Mouse (Mus musculus): Measurements from ENCODE around the gene Ncoa3.

The Ncoa3 gene

GRCm38 (mm10) chr2:166009393-166009947 is 17.0 kb downstream of the Ncoa3 start:
- ChIA-PET CTCF (interaction anchor here (0.6 to 2.3 kb wide), 19 partner anchors 9 to 190 kb away, joined by 3 to 8 read pairs (median 3); no protein-coding TSS in a partner anchor), POLR2A (interaction anchor here (0.6 to 7.9 kb wide), 50 partner anchors 8 to 200 kb away, joined by 3 to 84 read pairs (median 6); partner anchors contain the start of gene Ncoa3 (in 4 of the 4))

GRCm38 (mm10) chr2:166010321-166010720 is 17.9 kb downstream of the Ncoa3 start:
- ChIA-PET CTCF (interaction anchor here (0.6 to 1.8 kb wide), 11 partner anchors 8 to 191 kb away, joined by 3 to 7 read pairs (median 3); no protein-coding TSS in a partner anchor), POLR2A (interaction anchor here (0.6 to 7.9 kb wide), 37 partner anchors 8 to 201 kb away, joined by 3 to 84 read pairs (median 6); partner anchors contain the start of gene Ncoa3 (in 3 of the 4))

- POLR2A ChIA-PET: interaction anchor here (0.5 to 7.9 kb wide), 17 partner anchors 9 to 201 kb away, joined by 3 to 84 read pairs (median 5); partner anchors contain the start of gene Ncoa3 (in 2 of the 4)
- CTCF ChIA-PET: no interaction called here
These were observed 19.0 kb downstream of the Ncoa3 start for GRCm38 (mm10) chr2:166011422-166011821.

- CTCF ChIA-PET: interaction anchor here in 1 of 4 experiments (0.6 to 0.7 kb wide), 2 partner anchors 11 to 72 kb away, joined by 3 read pairs; no protein-coding TSS in a partner anchor
- POLR2A ChIA-PET: interaction anchor here in 3 of 4 experiments (0.5 to 7.9 kb wide), 11 partner anchors 10 to 702 kb away, joined by 3 to 84 read pairs (median 9); partner anchors contain the start of gene Ncoa3 (in 2 of the 3)
These were observed 19.7 kb downstream of the Ncoa3 start for GRCm38 (mm10) chr2:166012145-166012544.

- POLR2A ChIA-PET: interaction anchor here in 3 of 4 experiments (0.5 to 4.1 kb wide), 18 partner anchors 10 to 94 kb away, joined by 3 to 21 read pairs (median 4); partner anchors contain the start of gene Ncoa3 (in 2 of the 3)
- CTCF ChIA-PET: interaction anchor here in 2 of 4 experiments (0.7 to 1.3 kb wide), 5 partner anchors 9 to 616 kb away, joined by 3 to 4 read pairs (median 4); no protein-coding TSS in a partner anchor
These were observed 26.3 kb downstream of the Ncoa3 start for GRCm38 (mm10) chr2:166018769-166019168.

GRCm38 (mm10) chr2:166020026-166020425 is 27.6 kb downstream of the Ncoa3 start:
- POLR2A ChIA-PET: interaction anchor here (0.6 to 3.7 kb wide), 9 partner anchors 11 to 246 kb away, joined by 3 to 25 read pairs (median 3); no protein-coding TSS in a partner anchor
- CTCF ChIA-PET: interaction anchor here in 1 of 4 experiments (0.6 kb wide), 1 partner anchor 32 kb away, joined by 3 read pairs; no protein-coding TSS in a partner anchor

GRCm38 (mm10) chr2:166021073-166021610 is 28.7 kb downstream of the Ncoa3 start:
- POLR2A ChIA-PET: interaction anchor here in 3 of 4 experiments (0.7 to 3.7 kb wide), 23 partner anchors 8 to 212 kb away, joined by 3 to 29 read pairs (median 6); partner anchors contain the start of gene Ncoa3 (in 1 of the 3)
- CTCF ChIA-PET: interaction anchor here in 1 of 4 experiments (0.7 to 0.9 kb wide), 2 partner anchors 15 to 21 kb away, joined by 3 read pairs; no protein-coding TSS in a partner anchor

- ChIA-PET POLR2A (interaction anchor here (0.6 to 4.8 kb wide), 35 partner anchors 9 to 1912 kb away, joined by 3 to 39 read pairs (median 6); partner anchors contain the start of gene Ncoa3 (in 2 of the 4)), CTCF (interaction anchor here in 3 of 4 experiments (0.9 to 2.0 kb wide), 8 partner anchors 12 to 235 kb away, joined by 3 to 7 read pairs (median 3); no protein-coding TSS in a partner anchor)
These were observed 29.2 kb downstream of the Ncoa3 start for GRCm38 (mm10) chr2:166021642-166022041.

GRCm38 (mm10) chr2:166022327-166022726 is 29.9 kb downstream of the Ncoa3 start:
- ChIA-PET CTCF (interaction anchor here (0.5 to 2.0 kb wide), 12 partner anchors 12 to 236 kb away, joined by 3 to 7 read pairs (median 3); no protein-coding TSS in a partner anchor), POLR2A (interaction anchor here (0.6 to 4.8 kb wide), 49 partner anchors 9 to 1911 kb away, joined by 3 to 39 read pairs (median 5); partner anchors contain the start of gene Ncoa3 (in 2 of the 4))

- ChIA-PET POLR2A (interaction anchor here in 3 of 4 experiments (0.8 to 4.8 kb wide), 14 partner anchors 9 to 170 kb away, joined by 3 to 39 read pairs (median 4); no protein-coding TSS in a partner anchor), CTCF (interaction anchor here in 1 of 4 experiments (1.6 kb wide), 1 partner anchor 23 kb away, joined by 4 read pairs; no protein-coding TSS in a partner anchor)
These were observed 31.6 kb downstream of the Ncoa3 start for GRCm38 (mm10) chr2:166024079-166024478.

- ChIA-PET CTCF (interaction anchor here in 3 of 4 experiments (0.5 to 1.6 kb wide), 4 partner anchors 11 to 118 kb away, joined by 3 to 4 read pairs (median 4); no protein-coding TSS in a partner anchor), POLR2A (interaction anchor here in 3 of 4 experiments (0.6 to 4.8 kb wide), 14 partner anchors 10 to 386 kb away, joined by 3 to 39 read pairs (median 4); no protein-coding TSS in a partner anchor)
These were observed 32.2 kb downstream of the Ncoa3 start for GRCm38 (mm10) chr2:166024621-166025020.

- ChIA-PET CTCF (interaction anchor here in 1 of 4 experiments (1.0 to 1.6 kb wide), 3 partner anchors 21 to 56 kb away, joined by 4 read pairs; no protein-coding TSS in a partner anchor), POLR2A (interaction anchor here in 2 of 4 experiments (1.5 to 4.8 kb wide), 4 partner anchors 13 to 58 kb away, joined by 4 to 39 read pairs (median 8); no protein-coding TSS in a partner anchor)
These were observed 33.5 kb downstream of the Ncoa3 start for GRCm38 (mm10) chr2:166025943-166026342.

- ChIA-PET POLR2A (interaction anchor here (0.6 to 1.5 kb wide), 13 partner anchors 8 to 55 kb away, joined by 3 to 9 read pairs (median 4); no protein-coding TSS in a partner anchor), CTCF (interaction anchor here in 1 of 4 experiments (0.6 kb wide), 1 partner anchor 565 kb away, joined by 9 read pairs; no protein-coding TSS in a partner anchor)
These were observed 35.4 kb downstream of the Ncoa3 start for GRCm38 (mm10) chr2:166027834-166028233.

- POLR2A ChIA-PET: interaction anchor here in 2 of 4 experiments (0.8 to 5.8 kb wide), 5 partner anchors 8 to 297 kb away, joined by 3 to 25 read pairs (median 4); no protein-coding TSS in a partner anchor
- CTCF ChIA-PET: no interaction called here
These were observed 36.8 kb downstream of the Ncoa3 start for GRCm38 (mm10) chr2:166029232-166029631.

- POLR2A ChIA-PET: interaction anchor here (0.6 to 5.8 kb wide), 27 partner anchors 8 to 732 kb away, joined by 3 to 25 read pairs (median 3); partner anchors contain the start of gene Ncoa3 (in 2 of the 4)
- CTCF ChIA-PET: interaction anchor here in 3 of 4 experiments (0.5 to 1.2 kb wide), 9 partner anchors 15 to 523 kb away, joined by 3 to 7 read pairs (median 3); no protein-coding TSS in a partner anchor
These were observed 38.0 kb downstream of the Ncoa3 start for GRCm38 (mm10) chr2:166030256-166030995.

GRCm38 (mm10) chr2:166031120-166031929 is 38.9 kb downstream of the Ncoa3 start:
- ChIA-PET CTCF (interaction anchor here in 2 of 4 experiments (0.5 to 1.2 kb wide), 9 partner anchors 16 to 553 kb away, joined by 3 read pairs; no protein-coding TSS in a partner anchor), POLR2A (interaction anchor here in 3 of 4 experiments (0.6 to 5.8 kb wide), 24 partner anchors 9 to 731 kb away, joined by 3 to 25 read pairs (median 3); partner anchors contain the start of gene Ncoa3 (in 1 of the 3))

Measured in embryonic stem cell, embryonic (primary cell).